Mouse (Mus musculus): ENCODE data around the gene Nup210.

The Nup210 gene

DNA sequence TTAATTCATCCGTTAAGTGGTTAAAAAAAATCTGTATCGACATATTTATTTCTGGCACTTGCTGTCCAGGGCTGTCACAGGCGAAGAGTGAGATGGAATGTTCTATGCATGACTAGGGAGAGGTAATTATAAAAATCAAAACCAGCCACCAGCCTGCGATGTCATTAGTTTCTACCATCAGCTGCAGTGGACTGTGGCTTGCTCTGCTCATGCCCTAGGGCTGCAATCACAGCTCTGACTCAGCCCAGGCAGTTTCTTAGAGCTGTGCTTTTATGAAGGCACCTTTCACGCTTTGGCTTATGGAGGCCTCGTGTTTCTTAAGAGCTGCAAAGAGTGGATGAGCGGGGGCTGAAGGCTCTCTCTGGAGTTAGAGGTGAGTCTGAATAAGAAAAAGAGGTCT is 95.8 kb downstream of the Nup210 start:
- no peak for DNase-seq (ENCODE audit: extremely low spot score)

DNA sequence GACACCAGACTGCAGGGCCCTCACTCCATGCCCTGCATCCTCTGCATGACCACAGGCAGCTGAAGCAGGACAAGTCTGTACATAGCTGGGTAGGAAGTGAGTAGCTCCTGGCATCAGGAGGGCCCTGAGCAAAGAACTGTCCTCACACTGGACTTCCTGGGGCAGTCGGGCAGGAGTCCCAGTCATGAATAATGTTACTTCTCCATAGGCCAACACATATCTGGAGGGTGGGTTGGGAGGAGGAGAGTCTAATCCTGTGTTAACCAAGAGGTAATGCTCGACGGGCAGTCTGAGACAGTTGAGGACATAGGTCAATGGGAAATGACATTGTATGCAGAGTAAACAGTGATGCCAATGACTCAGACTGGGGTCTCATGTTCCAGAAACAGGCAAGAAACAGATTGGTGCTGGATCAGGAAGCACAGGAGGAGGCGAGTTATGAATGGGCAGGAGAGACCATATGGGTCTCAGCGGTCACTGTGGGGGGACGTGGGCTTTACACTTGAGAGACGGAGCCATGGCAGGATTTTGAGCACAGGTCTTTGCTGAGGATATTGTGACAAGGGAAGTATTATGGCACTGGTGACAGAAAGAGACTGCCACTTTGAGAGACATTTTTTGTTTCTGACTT is 99.9 kb downstream of the Nup210 start:
- DNase-seq (ENCODE audit: extremely low spot score): no peak

DNA sequence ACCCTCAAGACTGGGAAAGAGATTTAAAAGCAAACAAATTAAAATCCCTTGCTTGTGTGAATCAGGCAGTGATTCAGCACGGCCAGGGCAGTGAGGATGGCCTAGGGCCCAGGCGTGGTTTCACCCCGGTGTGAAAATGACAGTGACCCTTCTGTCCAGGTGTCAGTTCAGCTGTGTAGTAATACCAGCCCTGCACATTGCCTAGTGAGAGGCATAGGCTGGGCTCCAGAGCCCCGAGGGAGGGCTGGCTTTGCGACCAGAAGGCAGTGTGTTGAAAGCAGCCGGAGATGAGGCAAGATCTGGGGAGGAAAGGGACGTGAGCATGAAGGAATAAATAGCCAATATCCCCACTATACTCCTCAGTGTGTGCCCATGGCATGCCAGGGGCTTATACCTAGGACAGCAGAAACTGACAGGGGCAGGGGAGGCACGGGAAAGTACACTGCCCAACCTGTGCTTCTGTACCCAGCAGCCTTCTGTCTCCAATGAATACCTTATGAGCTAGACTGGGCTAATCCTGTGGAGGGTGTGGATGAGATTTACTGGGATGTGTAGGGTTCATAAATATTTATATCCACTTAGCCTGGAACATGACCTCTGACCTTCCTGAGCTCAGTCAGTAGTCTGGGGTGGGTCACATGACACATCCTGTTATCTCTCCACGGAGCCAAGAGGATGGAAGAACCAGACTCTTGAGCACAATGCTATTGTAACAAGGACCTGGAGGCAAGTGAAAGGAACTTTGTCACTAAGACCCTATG is 102.3 kb downstream of the Nup210 start:
- no peak for DNase-seq (ENCODE audit: extremely low spot score)

DNA sequence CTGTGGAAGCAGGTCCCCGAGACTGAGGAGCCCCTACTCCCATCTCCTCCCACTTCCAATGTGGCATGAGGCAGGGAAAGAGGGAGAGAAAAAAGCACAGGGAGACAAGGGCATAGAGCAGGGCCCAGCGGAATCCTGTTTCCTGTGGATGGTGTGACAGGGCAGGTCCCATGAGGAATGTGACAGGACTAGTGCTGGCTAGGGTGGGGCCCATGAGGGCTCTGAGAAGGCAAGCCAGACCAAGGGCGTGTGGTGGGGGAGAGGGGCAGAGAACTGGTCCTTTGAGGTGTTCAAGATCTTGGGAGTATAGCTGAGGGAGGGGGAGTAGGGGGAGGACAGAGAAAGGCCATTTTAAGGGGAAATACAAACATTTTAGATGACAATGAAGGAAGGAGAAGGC is 104.2 kb downstream of the Nup210 start:
- DNase-seq (ENCODE audit: extremely low spot score): no peak

DNA sequence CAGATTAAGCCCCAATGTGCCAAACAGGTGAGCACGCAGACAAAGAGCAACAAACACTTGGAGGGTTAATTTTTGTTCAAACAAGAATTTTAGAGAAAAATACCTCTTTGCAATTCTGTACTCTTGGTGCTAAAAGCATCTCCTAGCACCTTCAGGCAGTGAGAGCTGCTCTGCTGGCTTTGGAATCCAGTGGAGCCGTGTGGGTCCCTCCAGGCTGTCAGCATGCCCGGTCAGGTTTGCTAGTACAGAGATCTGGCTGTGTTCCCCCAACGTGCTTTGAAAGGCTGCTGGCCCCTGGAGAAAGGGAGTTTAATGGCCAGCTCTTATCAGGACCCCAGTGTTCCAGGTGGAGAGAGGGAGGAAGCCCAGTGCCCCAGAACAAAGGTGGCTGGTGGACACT is 105.1 kb downstream of the Nup210 start:
- no peak for DNase-seq (ENCODE audit: extremely low spot score)

DNA sequence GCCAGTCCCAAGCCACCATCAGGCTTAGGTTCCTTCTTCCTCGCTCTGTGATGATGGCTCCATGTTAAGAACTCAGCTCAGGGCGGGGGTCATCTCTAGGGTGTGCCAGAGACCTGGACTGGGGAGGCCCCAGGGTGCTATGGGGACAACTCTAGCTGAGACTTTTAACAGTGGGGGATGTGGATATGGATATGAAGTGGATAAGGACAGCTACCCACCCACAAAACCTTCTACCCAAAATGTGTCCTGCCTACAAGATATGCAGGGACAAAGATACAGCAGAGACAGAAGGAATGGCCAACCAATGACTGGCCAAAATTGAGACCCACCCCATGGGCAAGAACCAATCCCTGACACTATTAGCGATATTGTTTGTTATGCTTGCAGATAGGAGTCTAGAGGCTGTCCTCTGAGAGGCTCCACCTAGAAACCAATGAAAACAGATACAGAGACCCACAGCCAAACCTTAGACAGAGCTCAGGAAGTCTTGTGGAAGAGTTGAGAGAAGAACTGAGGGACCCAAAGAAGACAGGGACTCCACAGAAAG is 108.3 kb downstream of the Nup210 start:
- no peak for DNase-seq (ENCODE audit: extremely low spot score)

DNA sequence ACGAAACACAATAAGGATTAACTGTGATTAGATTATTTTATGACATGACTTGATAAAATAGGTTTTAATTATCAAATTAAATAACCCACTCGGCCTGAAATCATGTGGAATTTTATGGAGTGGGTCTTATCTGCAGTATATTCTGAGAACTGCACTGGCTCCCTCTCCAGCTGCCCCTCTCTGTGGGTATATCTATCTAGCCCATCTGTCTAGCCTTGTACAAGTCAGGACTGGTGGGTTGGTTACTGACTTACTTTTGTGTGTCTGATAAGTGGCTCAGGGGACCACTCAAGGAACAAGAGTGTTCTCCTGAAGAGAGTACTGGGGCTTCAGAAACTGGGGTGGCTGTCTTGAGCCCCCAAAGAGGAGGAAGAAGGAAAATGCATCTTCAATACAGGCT is 109.4 kb downstream of the Nup210 start:
- no peak for DNase-seq (ENCODE audit: extremely low spot score)

DNA sequence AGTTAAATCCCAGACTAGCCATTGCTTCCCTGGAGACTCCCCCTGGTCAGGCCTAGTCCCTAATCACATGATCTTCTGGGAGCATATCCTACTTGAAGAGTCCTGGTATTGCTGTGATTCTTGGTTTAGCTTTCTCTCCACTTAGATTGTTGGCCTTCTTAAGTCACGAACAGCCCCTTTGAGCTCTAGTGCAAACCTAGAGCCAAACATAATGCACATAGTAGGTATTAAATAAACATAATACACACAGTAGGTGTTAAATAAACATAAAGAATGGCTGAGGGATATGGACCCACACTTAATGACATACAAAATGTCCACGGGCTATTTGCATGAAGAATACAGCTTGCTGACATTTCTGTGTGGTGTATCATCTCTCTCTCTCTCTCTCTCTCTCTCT is 112.5 kb downstream of the Nup210 start:
- no peak for DNase-seq (ENCODE audit: extremely low spot score)

DNA sequence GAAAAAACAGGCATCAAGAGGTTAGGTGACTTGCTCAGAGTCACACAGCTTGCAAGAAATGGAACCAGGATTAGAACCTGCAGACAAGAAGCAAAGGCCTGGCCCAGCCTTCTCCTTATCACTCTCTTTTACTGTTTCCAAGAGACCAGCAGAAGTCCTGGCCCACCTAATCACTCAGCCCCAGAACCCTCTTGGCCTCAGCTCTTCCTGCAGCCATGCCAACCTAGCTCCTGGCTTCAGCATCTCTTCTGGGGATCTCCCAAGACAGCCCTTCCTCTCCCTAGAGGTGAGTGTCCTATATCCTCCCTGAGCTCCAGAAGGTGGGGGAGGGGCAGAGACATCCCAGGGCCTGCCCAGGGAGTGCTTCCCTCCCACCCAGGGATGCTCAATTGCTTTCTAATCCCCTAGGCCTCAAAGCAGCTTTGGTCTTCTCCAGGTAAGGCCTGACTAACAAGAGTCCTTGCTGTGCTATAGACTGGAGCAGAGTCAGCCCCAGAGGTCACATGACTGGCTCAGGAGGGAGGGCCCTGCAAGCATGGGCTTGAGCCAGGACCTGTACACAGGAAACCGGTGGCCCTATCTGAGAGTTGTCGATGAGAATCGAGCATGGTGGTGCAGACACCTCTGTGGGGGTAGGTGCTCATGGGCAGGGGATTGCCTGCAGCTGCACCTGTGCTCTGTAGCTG is 113.2 kb downstream of the Nup210 start:
- DNase-seq (ENCODE audit: extremely low spot score): no peak

DNA sequence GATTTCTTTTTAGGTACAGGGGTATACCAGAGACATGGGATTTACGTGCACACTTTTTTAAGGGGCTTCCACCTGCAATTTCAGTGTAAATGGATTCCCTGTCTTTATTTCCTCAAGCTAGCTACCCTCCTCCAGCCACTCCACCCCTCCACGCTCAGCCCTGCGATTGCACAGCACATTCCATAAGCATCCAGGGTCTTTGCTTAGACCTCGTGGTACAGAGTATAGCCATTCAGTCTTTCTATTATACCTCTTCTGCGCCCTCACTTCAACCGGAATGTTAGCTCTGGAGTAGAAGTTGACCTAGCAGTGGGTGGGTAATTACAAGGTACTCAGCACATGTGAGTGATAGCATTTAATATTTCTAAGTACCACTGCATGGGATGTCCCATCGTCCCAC is 115.1 kb downstream of the Nup210 start:
- DNase-seq (ENCODE audit: extremely low spot score): no peak

DNA sequence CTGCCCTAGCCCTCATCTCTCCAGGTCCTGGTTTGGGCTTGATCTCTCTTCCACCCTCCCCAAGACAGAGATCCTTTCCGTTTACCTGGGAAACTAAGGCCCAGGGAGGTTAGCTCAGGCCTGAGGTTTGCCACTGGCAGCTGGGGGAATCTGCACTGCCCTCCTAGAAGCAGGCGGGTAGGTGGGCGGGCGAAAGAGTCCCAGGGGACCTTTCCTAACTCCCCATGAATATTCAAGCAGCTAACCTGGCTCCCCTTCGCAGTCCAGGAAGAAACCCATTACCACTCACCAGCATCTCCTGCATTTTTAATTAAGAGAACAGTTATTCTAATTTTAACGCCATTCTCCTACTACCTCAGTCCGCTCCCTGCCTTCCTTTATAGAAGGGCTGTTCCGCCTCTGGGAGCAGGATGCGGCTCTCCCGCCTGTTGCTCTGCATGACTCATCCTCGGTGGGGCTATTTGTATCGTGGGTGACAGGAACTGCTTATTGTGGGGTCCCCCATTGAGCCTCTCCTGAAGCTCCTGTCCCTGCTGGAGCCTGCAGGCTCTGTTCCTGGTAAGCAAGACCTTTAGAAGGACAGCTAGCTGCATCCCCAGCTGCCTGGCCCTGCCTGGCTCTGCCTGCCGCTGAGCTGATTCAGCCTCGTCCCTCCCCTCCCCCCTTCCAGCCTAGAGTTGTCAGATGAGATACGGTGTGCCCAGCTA is 115.7 kb downstream of the Nup210 start:
- DNase-seq (ENCODE audit: extremely low spot score): peak; percentile 56

DNA sequence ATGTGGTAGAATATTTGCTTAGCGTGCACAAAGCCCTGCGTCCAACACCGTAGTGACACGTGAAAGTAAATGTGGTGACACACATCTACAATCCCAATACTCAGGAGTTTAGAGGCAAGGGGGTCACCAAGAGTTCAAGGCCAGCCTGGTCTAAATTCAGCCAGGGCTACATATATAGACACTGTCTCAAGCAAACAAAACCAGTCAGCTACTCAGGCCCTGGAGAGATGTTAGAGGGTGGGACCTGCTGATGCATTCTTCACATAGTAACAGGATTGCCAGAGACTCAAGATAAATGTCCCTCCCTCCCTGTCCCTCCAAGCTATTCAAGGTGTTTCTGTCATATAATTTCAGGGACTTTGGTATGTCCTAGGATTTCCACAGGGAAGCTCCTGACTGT is 117.5 kb downstream of the Nup210 start:
- no peak for DNase-seq (ENCODE audit: extremely low spot score)

DNA sequence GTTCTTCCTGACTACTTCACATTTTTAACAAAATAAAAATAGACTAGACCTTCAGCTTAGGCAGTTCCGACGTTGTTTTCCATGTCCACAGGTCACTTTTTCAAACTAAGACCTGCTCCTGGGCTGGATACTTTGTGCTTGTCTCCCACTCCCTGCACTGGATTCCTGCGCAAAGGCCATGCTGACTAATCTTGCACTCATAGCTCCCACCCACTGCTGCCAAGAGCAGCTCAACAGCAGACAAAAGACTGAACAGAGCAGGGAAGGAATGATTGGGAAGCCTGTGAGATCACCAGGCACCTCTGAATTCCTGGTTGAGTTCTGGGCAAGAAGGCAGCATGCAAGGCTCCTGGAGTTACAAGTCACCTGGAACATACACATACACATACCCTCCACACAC is 119.6 kb downstream of the Nup210 start:
- no peak for DNase-seq (ENCODE audit: extremely low spot score)

DNA sequence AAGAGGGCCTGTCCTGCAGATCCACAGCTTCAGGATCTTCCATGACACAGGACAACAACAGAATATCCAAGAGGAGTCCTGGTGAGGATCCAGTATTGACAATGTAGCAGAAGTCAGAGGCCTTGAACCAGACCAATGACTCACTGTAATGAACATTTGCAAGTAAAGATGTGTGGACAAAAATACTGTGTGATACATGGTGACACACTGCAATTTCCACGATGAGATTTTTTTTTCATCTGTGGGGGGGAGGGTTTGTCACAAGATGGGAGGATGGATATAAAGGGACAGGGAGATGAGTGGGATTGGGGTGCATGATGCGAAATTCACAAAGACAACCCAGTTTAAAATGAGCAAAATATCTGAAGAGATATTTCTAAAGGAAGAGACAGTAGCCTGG is 120.4 kb downstream of the Nup210 start:
- DNase-seq (ENCODE audit: extremely low spot score): no peak

DNA sequence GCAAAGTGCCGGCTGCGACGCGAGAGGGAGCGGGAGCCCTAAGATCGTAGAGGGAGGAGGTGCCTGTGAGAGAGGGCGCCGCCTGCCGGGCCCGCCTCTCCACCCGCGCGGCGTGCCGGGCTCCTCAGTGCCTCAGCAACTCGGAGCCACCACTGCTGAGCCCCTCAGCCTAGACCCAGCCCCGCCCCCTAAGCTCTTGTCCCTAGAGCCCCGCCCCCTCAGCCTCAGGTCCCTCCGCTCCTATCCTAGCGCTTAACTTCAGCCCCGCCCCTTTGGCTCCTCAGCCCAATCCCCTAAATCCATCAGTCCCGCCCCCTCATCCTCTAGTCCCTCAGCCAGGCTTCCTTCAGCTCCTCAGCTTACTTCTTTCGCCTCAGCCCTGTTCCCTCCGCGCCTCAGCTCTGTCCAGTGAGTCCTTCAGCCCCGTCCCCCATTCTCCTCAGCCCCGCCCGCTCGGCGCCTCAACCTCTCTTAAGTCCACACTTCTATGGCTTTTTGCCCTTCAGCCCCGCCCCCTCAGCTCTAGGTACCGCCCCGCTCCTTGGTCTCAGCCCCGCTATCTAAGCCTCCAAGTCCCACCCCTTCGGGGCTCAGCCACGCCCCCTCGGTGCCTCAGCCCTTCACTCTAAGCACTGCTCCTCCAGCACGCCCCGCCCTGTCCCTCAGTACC is 127.8 kb downstream of the Nup210 start, which contains the start of gene Iqsec1:
Gene Iqsec1 (minus strand): TSS at position 38 of the 670 bp plus-strand sequence.
- DNase-seq (ENCODE audit: extremely low spot score): peak; percentile 98

DNA sequence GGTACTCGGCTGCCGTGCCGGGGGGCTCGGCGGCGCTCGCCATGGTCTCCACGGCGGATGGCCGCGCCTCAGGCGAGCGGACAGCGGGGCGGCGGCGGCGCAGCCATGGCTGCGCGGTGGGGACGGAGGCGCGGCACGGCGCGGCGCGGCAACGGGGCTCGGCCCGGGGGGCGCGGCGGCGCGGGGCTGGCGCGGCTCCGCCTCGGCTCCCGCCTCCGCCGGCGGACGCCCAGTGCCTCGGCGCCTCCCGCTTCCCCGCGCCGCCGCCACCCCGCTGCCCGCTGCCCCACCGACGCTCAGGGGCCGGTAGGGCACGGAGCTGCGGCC is 128.4 kb downstream of the Nup210 start:
- DNase-seq (ENCODE audit: extremely low spot score): no peak

DNA sequence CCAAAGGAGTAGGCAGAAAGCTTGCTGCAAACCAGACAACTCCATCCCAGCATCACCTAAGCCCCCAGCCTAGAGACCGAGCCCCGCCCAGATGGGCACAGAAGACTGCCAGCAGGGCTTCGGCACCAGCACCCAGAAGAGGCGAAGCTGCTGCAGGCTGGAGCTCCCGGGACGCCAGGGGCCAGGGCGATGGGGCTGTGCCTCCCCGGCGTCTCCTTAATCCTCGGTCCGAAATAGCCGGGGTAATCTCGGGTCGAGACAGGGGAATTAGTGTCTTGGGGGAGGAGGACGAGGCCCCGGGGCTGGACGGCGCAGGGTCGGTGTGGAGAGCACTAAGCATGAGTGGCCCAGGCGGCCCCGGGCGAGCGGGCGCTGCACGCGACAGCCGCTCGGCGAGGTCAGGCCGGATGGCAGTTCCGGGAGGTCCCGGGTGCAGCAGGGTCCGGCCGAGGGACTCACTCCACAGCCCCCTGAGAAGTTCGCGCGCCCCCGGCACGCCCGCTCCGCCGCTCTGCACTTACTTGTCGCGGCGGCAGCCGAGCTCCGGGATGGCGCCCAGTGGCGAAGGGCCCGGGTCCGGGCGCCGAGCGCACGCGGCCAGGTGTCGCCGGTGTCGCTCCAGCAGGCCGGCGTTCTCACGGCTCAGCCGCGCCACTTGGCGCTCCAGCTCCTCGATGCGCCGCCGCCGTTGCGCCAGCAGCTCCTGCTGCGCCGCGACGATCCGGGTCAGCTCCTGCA is 128.9 kb downstream of the Nup210 start:
- DNase-seq (ENCODE audit: extremely low spot score): peak; percentile 64

DNA sequence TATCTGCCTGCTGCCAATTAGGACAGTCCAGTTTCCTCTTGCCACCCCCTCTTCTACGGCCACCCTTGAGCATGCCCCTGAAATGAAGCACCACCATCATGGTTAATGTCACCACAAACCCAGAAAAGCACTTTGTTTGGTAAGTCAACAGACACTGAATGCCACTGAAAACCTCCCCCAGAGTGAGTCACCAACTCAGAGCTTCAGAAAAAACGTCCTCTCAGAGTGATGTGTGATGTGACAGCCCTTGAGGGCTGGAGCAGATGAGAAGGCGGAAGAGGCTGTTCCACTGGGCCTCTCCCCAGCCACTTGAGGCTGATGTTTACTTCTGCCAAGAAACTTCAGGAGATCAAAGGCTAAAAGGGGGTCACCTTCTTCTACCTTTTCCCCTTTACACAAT is 132.5 kb downstream of the Nup210 start:
- DNase-seq (ENCODE audit: extremely low spot score): no peak

DNA sequence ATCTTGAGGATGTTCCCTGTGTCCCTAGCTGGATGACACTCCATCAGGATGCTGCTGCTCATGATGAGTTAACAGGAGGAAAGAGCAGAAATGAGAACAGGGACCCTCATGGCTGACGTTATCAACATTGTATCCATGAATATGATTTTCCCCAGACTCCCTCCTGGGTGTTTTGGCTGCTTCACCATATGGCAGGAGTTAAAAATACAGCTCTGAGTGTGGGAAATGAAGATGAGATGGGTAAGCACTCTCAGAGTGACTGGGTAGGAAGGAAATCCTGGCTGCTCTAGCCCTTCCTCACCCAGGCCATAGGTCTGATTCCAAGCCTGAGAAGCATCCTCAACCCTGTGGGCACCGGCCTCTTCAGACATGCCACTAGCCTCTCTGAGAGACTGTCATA is 142.3 kb downstream of the Nup210 start:
- DNase-seq (ENCODE audit: extremely low spot score): no peak

DNA sequence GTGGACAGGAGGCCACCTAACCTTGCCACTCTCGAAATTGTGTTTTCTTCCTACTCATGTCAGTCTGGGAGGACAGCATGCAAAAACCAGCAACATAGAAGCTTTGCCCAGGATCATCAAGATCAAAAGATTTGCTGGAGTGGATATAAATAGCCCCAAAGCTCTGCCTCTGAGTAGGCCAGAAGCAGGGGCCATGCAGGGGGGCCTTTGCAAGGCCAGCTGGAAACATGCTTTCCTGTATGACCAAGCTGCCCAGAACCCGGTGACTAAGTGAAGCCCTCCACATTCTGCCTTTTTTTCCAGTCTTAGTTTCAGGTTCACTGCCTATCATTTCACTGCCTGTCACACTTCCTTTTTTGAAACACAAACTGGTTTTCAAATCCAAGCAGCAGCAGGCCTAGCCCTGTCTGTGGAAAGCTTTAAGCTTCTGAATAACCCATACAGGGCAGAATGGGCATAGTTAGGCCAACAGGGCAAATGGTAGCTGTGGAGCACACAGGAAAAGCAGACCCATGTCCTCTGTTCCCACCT is 147.2 kb downstream of the Nup210 start:
- no peak for DNase-seq (ENCODE audit: extremely low spot score)

Data from embryo, embryonic 9.5 days (tissue).